Mouse (Mus musculus): ENCODE measurements around the gene Grm5.

The Grm5 gene

GRCm38 (mm10) chr7:87583868-87584267 lies at the start of gene Grm5:
Gene Grm5, plus strand, starts transcription at chr7:87584168.
- no peak for DNase-seq (ENCODE audit: inconsistent ontology term)

GRCm38 (mm10) chr7:87539031-87539430 lies 44.9 kb upstream of the Grm5 start:
- no peak for DNase-seq (ENCODE audit: inconsistent ontology term)

DNA sequence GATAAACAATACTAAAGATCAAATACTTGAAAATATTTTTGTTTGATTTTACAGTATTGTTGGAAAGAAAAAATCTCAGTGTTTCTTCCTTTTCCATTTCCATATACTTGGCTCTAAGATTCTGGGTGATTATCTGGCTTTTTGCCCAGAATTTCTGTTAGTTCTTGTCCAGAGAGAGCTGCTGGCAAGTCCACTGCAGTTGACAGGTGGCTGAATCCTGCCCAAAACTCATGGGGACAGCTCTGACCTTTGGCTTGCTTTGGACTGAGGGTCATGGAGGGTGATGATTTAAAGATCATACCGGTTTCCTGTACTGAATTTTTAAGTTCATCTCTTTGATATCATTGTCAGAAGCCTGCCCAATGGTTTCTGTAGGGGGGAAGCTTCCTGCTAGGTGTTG lies 18.7 kb upstream of the Grm5 start:
- DNase-seq (ENCODE audit: inconsistent ontology term): no peak

GRCm38 (mm10) chr7:87566476-87566875 lies 17.5 kb upstream of the Grm5 start:
- peak; percentile 16 for DNase-seq (ENCODE audit: inconsistent ontology term)

GRCm38 (mm10) chr7:87584281-87584701 lies 323 bp downstream of the Grm5 start:
- DNase-seq (ENCODE audit: inconsistent ontology term): peak; percentile 7

- no peak for DNase-seq (ENCODE audit: inconsistent ontology term)
Measured at GRCm38 (mm10) chr7:87586271-87586937, 2.4 kb downstream of the Grm5 start.

- DNase-seq (ENCODE audit: inconsistent ontology term): peak; percentile 9
Measured at GRCm38 (mm10) chr7:87587976-87588375, 4.0 kb downstream of the Grm5 start.

DNA sequence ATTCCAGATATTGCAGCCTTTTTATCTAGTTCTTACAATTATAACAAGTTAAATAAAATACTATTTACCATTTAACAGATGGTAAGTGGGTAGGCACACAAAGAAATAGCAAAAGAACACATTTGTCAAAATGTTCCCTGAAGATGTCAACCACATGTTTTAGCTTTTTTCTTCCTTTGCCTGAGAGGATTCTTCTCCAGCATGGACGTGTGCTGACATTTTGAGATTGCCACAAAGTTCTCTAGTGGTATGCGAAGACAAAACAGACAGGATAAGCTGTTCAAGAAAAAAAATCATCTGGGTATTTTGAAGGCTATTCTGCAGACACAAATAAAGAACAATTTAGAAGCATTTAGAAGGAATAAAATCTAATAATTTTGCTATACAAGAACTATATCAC lies 42.3 kb downstream of the Grm5 start:
- no peak for DNase-seq (ENCODE audit: inconsistent ontology term)

GRCm38 (mm10) chr7:87635530-87635929 lies 51.6 kb downstream of the Grm5 start:
- no peak for DNase-seq (ENCODE audit: inconsistent ontology term)

DNA sequence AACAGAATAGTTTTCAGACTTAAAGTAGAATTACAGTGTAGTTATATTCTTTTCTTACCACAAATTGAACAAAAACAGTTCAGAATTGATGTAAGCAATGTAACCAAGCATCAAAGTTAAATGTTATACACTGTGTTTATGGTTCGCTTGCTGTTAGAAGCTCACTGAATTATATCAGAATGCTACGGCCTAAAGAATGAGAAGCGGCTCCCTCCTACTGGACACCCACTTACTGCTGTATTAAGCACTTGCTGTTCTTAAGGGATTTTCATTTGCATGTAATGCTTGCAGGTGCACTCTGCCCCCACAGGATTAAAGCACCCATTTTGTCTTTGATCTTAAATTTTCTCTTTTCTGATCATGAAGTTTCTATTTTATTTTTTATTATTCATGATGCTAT lies 66.6 kb downstream of the Grm5 start:
- no peak for DNase-seq (ENCODE audit: inconsistent ontology term)

GRCm38 (mm10) chr7:87661794-87662193 lies 77.8 kb downstream of the Grm5 start:
- DNase-seq (ENCODE audit: inconsistent ontology term): no peak

DNA sequence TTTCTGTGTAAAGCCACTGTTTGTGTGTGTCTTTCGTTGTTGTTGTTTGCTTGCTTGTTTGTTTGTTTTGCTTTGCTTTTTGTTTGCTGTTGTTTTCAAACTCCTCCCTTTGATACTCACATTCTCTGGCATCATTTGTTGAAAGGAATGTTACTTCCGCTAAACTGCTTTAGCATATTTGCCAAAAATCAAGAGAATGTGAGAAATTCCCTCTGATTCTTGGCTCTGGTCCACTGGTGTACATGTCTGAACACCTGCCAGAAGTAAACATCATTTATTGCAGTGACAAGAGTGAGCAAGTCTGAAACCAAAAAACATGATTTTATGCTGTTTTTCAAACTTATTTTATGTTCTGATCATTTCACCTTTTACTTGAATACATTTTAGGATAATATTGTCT lies 80.1 kb downstream of the Grm5 start:
- DNase-seq (ENCODE audit: inconsistent ontology term): peak; percentile 89

GRCm38 (mm10) chr7:87716393-87716792 lies 132.4 kb downstream of the Grm5 start:
- peak; percentile 40 for DNase-seq (ENCODE audit: inconsistent ontology term)

GRCm38 (mm10) chr7:87718631-87719030 lies 134.7 kb downstream of the Grm5 start:
- peak; percentile 6 for DNase-seq (ENCODE audit: inconsistent ontology term)

GRCm38 (mm10) chr7:87734511-87734910 lies 150.5 kb downstream of the Grm5 start:
- DNase-seq (ENCODE audit: inconsistent ontology term): no peak

- no peak for DNase-seq (ENCODE audit: inconsistent ontology term)
Measured at GRCm38 (mm10) chr7:87761945-87762344, 178.0 kb downstream of the Grm5 start.

DNA sequence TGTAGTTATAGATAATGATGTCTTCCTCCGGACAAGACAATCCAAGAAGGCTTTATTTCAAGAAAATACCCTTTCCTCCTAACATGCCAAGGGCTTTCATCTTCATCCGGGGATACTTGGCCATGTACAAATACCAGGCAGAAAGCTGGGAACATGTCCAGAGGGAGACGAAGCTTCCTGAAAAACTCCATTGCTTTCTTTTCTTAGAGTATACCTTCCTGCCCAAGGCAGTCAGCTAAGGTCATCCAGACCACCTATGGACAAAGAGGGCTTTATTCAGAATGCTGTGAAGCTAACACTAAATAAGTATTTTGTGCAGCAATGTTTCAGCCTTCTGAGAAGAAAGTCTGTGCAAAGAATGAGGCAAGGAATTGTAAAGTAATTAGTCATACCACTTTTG lies 178.4 kb downstream of the Grm5 start:
- DNase-seq (ENCODE audit: inconsistent ontology term): peak; percentile 41

DNA sequence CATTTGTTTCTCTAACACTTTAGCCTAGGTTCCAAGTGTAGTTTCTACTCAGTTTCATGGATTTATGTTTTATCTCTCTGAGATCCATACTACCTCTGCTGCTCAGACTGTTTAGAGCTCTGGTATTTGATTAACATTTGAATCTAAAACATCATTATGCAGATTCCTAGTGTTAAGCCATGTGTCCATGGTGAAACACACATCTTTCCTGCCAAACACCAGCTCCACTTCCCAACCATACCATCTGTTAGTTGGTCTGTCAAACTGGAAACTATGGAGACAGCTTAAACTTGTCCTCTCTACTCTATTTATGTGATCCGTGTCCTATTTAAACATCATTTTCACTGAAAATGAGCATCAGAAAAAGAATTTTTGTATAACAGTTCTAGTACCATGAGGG lies 203.6 kb downstream of the Grm5 start:
- no peak for DNase-seq (ENCODE audit: inconsistent ontology term)

DNA sequence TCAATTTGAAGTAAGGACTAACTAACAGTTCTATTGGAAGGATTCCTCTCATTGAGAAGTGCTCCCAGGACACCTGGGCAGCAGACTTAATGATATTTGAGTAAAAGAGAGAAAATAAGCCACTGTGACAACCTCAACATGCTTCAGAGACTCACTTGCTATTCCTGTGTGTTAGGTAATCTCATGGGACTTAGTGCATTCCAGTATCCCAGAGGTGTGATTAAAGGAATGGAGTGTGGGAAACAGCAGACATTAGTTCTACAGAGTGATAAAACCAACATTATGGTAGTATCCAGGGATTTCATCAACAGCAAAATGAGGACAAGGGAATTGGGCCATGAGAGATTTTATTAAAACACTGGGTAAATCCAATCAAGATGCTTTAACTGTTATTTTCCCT lies 205.0 kb downstream of the Grm5 start:
- no peak for DNase-seq (ENCODE audit: inconsistent ontology term)

- no peak for DNase-seq (ENCODE audit: inconsistent ontology term)
Measured at GRCm38 (mm10) chr7:87793896-87794295, 209.9 kb downstream of the Grm5 start.

DNA sequence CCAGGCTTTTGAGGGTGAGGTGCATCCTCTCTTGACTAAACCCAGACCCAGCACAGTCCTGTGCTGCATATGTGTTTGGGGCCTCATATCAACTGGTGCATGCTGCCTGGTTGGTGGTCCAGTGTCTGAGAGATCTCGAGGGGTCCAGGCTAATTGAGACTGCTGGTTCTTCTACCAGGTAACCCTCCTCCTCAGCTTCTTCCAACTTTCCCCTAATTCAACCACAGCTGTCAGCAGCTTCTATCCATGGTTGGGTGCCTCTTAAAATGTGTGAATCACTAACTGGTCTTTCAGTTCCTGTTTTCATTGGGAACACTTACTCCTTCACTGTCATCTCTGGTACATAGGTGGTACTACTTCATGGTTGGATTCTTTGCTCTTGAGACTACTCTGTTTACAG lies 240.9 kb downstream of the Grm5 start:
- DNase-seq (ENCODE audit: inconsistent ontology term): no peak

- DNase-seq (ENCODE audit: inconsistent ontology term): no peak
Measured at GRCm38 (mm10) chr7:87834669-87835068, 250.7 kb downstream of the Grm5 start.

- DNase-seq (ENCODE audit: inconsistent ontology term): no peak
Measured at GRCm38 (mm10) chr7:87838579-87838978, 254.6 kb downstream of the Grm5 start.

DNA sequence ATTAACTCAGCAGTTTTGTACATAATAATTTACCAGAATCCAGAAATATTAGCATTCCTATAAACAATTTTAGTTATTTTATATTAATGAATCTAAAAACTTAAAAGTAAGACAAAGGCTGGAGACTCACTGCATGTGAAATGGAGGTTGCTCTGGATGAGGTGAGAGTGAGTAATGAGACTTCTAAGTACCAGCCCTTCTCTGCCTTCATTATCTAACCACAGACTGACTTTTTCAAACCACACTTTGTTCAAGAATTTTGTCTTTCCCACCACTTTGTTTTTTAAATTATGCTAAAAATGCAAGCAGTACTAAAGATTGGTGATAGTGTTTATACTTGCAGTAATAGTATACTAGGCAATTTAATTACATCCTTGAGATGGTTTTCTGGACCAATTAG lies 259.5 kb downstream of the Grm5 start:
- DNase-seq (ENCODE audit: inconsistent ontology term): peak; percentile 89
